Mouse (Mus musculus): Measurements from ENCODE around the gene 4930524N10Rik.

Gene 4930524N10Rik

GRCm38 (mm10) chrX:154343292-154343691 is at the start of gene 4930524N10Rik:
Gene 4930524N10Rik (minus strand): TSS chrX:154343392.
- no peak for DNase-seq

- DNase-seq, result no peak
Observed at GRCm38 (mm10) chrX:154350042-154350441, 6.8 kb upstream of the 4930524N10Rik start.

- no peak for DNase-seq
Observed at GRCm38 (mm10) chrX:154349302-154350041, 6.3 kb upstream of the 4930524N10Rik start.

GRCm38 (mm10) chrX:154347933-154348332 is 4.7 kb upstream of the 4930524N10Rik start:
- no peak for DNase-seq
